Mouse (Mus musculus): ENCODE measurements at regions not wholly inside any gene's neighbourhood (a gene's known extent, or its start where the extent isn't known, plus 50 kb on each side); places are given as distances from the start of the nearest gene placed in this dataset.
"Not testable (repeated sequence)": the region's sequence is repeated elsewhere in the genome, so short reads cannot be mapped to it uniquely, and the experiment has no call there.

DNA sequence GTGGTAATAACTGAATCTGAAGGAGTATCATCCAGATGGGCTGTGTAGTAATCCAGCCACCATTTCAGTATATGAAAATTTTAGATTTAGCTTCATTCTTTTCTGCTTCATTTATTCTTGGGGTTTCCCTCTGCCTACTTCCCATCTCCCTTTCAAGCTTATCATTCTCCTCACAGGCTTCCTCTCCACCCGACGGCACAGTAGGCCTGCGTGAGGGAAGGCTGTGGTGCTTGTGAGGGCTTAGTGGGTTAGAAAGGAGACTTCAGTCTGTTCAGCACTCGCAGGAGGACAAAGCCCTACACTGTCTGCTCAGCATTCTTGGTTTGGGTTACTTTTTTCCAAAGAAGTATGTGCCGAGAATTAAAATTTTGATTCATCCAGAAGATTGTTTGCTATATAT is 572.6 kb downstream of the Dad1 start:
- not testable (repeated sequence) for TF ChIP-seq POLR2A (IDR thresholded peaks at IDR 0.05; ENCODE audit: low read depth, low read length); CTCF (IDR thresholded peaks at IDR 0.05; ENCODE audit: extremely low read depth, insufficient read depth, insufficient read length, insufficient replicate concordance)

All from spleen, adult 2 months (tissue).